Mouse (Mus musculus): ENCODE results near the gene R3hdml. TPM values are rescaled to one million over a fixed set of nuclear protein-coding genes. Genes with fewer than 3 reads are reported as not detected.

Gene R3hdml
- total RNA-seq, 2 experiments from 2014 or later: not detected

- intact Hi-C loops (cut with DNase I; ENCODE audit: low total_unique reads): loop anchor here (10.0 kb wide), 1 partner anchor 46 kb away; the partner anchor contains the start of gene Oser1
- DNase-seq: no peak
Observed at GRCm38 (mm10) chr2:163471136-163471535, 21.0 kb upstream of the R3hdml start.

GRCm38 (mm10) chr2:163471710-163472465, 20.2 kb upstream of the R3hdml start:
- intact Hi-C loops (cut with DNase I; ENCODE audit: low total_unique reads): loop anchor here (10.0 kb wide), 1 partner anchor 47 kb away; the partner anchor contains the start of gene Oser1
- DNase-seq: no peak

- intact Hi-C loops (cut with DNase I; ENCODE audit: low total_unique reads): loop anchor here (10.0 kb wide), 1 partner anchor 48 kb away; the partner anchor contains the start of gene Oser1
- peak; percentile 93 for DNase-seq
Observed at GRCm38 (mm10) chr2:163472466-163472851, 19.7 kb upstream of the R3hdml start, which contains the start of gene Fitm2. Gene Fitm2, minus strand, starts transcription at chr2:163472629.

GRCm38 (mm10) chr2:163480191-163480825, 11.8 kb upstream of the R3hdml start:
- intact Hi-C loops (cut with DNase I; ENCODE audit: low total_unique reads): no loop called here
- DNase-seq: no peak

GRCm38 (mm10) chr2:163481539-163482029, 10.5 kb upstream of the R3hdml start:
- intact Hi-C loops (cut with DNase I; ENCODE audit: low total_unique reads): no loop called here
- peak; percentile 44 for DNase-seq

- intact Hi-C loops (cut with DNase I; ENCODE audit: low total_unique reads): no loop called here
- no peak for DNase-seq
Observed at GRCm38 (mm10) chr2:163487360-163487759, 4.8 kb upstream of the R3hdml start.

GRCm38 (mm10) chr2:163489725-163490291, 2.3 kb upstream of the R3hdml start:
- intact Hi-C loops (cut with DNase I; ENCODE audit: low total_unique reads): no loop called here

GRCm38 (mm10) chr2:163490656-163491055, 1.5 kb upstream of the R3hdml start:
- no peak for DNase-seq
- intact Hi-C loops (cut with DNase I; ENCODE audit: low total_unique reads): no loop called here

More at GRCm38 (mm10) chr2:163489725-163490291, 2.3 kb upstream of the R3hdml start:
- no peak for DNase-seq

GRCm38 (mm10) chr2:163491351-163491750, 767 bp upstream of the R3hdml start:
- no peak for DNase-seq
- intact Hi-C loops (cut with DNase I; ENCODE audit: low total_unique reads): no loop called here

GRCm38 (mm10) chr2:163493031-163493430, 913 bp downstream of the R3hdml start:
- DNase-seq: no peak
- intact Hi-C loops (cut with DNase I; ENCODE audit: low total_unique reads): no loop called here

- intact Hi-C loops (cut with DNase I; ENCODE audit: low total_unique reads): no loop called here
- DNase-seq: no peak
Observed at GRCm38 (mm10) chr2:163493976-163494375, 1.9 kb downstream of the R3hdml start.

- intact Hi-C loops (cut with DNase I; ENCODE audit: low total_unique reads): no loop called here
- DNase-seq: no peak
Observed at GRCm38 (mm10) chr2:163494456-163494855, 2.3 kb downstream of the R3hdml start.

- intact Hi-C loops (cut with DNase I; ENCODE audit: low total_unique reads): no loop called here
- DNase-seq: peak; percentile 25
Observed at GRCm38 (mm10) chr2:163502219-163502618, 10.1 kb downstream of the R3hdml start.

GRCm38 (mm10) chr2:163503191-163503590, 11.1 kb downstream of the R3hdml start:
- no peak for DNase-seq
- intact Hi-C loops (cut with DNase I; ENCODE audit: low total_unique reads): no loop called here

GRCm38 (mm10) chr2:163506300-163507004, 14.3 kb downstream of the R3hdml start, which contains the start of gene Hnf4a:
Gene Hnf4a, plus strand, starts transcription at chr2:163506808.
- no peak for DNase-seq
- intact Hi-C loops (cut with DNase I; ENCODE audit: low total_unique reads): no loop called here

GRCm38 (mm10) chr2:163525761-163526243, 33.7 kb downstream of the R3hdml start:
- intact Hi-C loops (cut with DNase I; ENCODE audit: low total_unique reads): no loop called here
- DNase-seq: no peak

GRCm38 (mm10) chr2:163527497-163527896, 35.4 kb downstream of the R3hdml start:
- no peak for DNase-seq
- intact Hi-C loops (cut with DNase I; ENCODE audit: low total_unique reads): no loop called here

GRCm38 (mm10) chr2:163530418-163530817, 38.3 kb downstream of the R3hdml start:
- DNase-seq: no peak
- intact Hi-C loops (cut with DNase I; ENCODE audit: low total_unique reads): loop anchor here (10.0 kb wide), 3 partner anchors 64 to 254 kb away; no protein-coding TSS in a partner anchor

- DNase-seq: peak; percentile 78
- intact Hi-C loops (cut with DNase I; ENCODE audit: low total_unique reads): loop anchor here (10.0 kb wide), 3 partner anchors 63 to 253 kb away; no protein-coding TSS in a partner anchor
Observed at GRCm38 (mm10) chr2:163531917-163532316, 39.8 kb downstream of the R3hdml start.

Data from gastrocnemius, postnatal 14 days (tissue).